Comparison of ENCODE assay signal across 7 mouse cellular contexts in the genomic region with DNA sequence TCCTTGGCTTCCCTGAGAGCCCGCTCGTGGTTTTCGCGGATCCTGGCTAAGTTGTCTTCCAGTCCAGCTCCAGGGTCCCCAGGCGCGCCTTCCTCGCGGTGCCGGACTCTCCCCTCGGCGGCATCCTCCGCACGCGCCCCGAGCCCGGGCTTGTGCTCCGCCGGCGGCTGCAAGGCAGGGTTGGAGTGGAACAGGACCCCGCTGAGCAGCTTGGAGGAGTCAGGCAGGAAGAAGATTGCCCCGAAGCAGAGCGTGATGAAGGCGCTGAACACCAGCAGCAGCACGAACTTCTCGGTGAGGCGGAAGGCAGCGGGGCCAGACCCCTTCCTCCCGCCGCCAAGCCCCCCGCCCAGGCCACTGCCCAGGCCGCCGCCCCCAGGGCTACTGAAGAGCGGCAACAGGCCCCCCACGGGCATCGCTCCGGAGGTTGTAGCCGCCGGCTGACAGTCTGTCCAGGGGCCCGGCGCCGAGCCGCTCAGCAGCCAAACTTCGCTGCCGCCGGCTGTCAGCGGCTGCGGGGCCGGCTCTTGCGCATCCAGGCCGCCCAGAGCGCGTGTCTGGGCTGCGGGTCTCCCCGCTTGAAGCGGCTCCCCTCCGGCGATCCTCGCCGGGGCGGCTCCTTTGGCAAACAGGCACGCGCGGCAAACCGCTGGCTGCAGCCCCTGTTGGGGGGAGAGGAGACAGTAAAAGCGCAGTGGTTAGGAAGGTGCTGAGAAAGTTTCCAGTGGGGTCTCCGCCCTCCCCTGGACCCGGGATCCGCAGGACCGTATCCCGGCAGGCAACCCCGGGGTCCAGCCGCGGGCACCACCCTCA. TPM values are rescaled to one million over a fixed set of nuclear protein-coding genes. Genes with fewer than 3 reads are reported as not detected.
DNase-seq lines count a peak whose midpoint lies in the region; ATAC-seq and TF ChIP-seq lines count a peak whose summit lies in the region.

No protein-coding gene starts in this region.

- in situ Hi-C loops in CH12.LX (cut with MboI; ENCODE audit: low pct_ligation_motif_present, low pct_unique_long_range_greater_than_20kb, low sequenced_read_pairs) = loop anchor here (5.0 kb wide), 1 partner anchor 203 kb away; no protein-coding TSS in a partner anchor

- no peaks in the 10 kb centered on the region for H3K27me3 ChIP-seq in CH12.LX (replicated peaks)
- H3K27me3 ChIP-seq in embryonic facial prominence, embryonic 10.5 days (replicated peaks; ENCODE audit: low read depth, poor library complexity, severe bottlenecking) = peaks cover 23% of the 10 kb centered on the region
- no peaks in the 10 kb centered on the region for H3K27me3 ChIP-seq in heart, embryonic 14.5 days (ENCODE audit: control insufficient read depth, insufficient read depth, low read length)
- peaks cover 7% of the 10 kb centered on the region; the same call in 1 of the 2 replicates for H3K27me3 ChIP-seq in limb, embryonic 10.5 days (ENCODE audit: low read depth, poor library complexity, severe bottlenecking)
- peaks cover 33% of the 10 kb centered on the region for H3K27me3 ChIP-seq in midbrain, embryonic 13.5 days

- H3K9ac ChIP-seq in CH12.LX (ENCODE audit: insufficient read depth, low read depth) = peak overlapping the region; percentile 88
- H3K9ac ChIP-seq in heart, embryonic 14.5 days (ENCODE audit: low read length) = peak overlapping the region; percentile 78
- peak overlapping the region; percentile 70 for H3K9ac ChIP-seq in midbrain, embryonic 13.5 days (replicated peaks)

- under 1% methylated on average over 73 of the region's 73 CpGs for WGBS in embryonic facial prominence, embryonic 10.5 days
- WGBS in heart, embryonic 14.5 days = under 1% methylated on average over 70 of the region's 73 CpGs
- WGBS in limb, embryonic 10.5 days = under 1% methylated on average over 73 of the region's 73 CpGs
- under 1% methylated on average over 66 of the region's 73 CpGs for WGBS in midbrain, embryonic 13.5 days

- TF ChIP-seq RAD21 in CH12.LX (IDR thresholded peaks at IDR 0.05; ENCODE audit: low read depth, low read length) = no peak

- TF ChIP-seq CTCF in CH12.LX (conservative IDR thresholded peaks at IDR 0.05 in 1 of 2, IDR thresholded peaks at IDR 0.05 in 1 of 2; ENCODE audit: low read depth in 2 of 2, low read length in 2 of 2) = no peak

- no peaks in the 10 kb centered on the region for H3K9me3 ChIP-seq in CH12.LX (replicated peaks; ENCODE audit: low read length)
- no peaks in the 10 kb centered on the region for H3K9me3 ChIP-seq in embryonic facial prominence, embryonic 10.5 days
- H3K9me3 ChIP-seq in heart, embryonic 14.5 days (ENCODE audit: control insufficient read depth, low read length) = no peaks in the 10 kb centered on the region
- no peaks in the 10 kb centered on the region for H3K9me3 ChIP-seq in limb, embryonic 10.5 days (replicated peaks)
- no peaks in the 10 kb centered on the region for H3K9me3 ChIP-seq in midbrain, embryonic 13.5 days

- peaks cover 16 to 23% of the 10 kb centered on the region in 2 experiments for H3K36me3 ChIP-seq in CH12.LX (replicated peaks in 1 of 2; ENCODE audit: control insufficient read depth in 1 of 2, insufficient read depth in 1 of 2, low read length in 1 of 2)
- H3K36me3 ChIP-seq in embryonic facial prominence, embryonic 10.5 days (replicated peaks) = no peaks in the 10 kb centered on the region
- no peaks in the 10 kb centered on the region for H3K36me3 ChIP-seq in heart, embryonic 14.5 days (ENCODE audit: control insufficient read depth, insufficient read depth, low read length)
- no peaks in the 10 kb centered on the region for H3K36me3 ChIP-seq in limb, embryonic 10.5 days
- no peaks in the 10 kb centered on the region for H3K36me3 ChIP-seq in midbrain, embryonic 13.5 days

- peak overlapping the region; percentile 70 to 93 (median 80) for H3K4me3 ChIP-seq in CH12.LX (replicated peaks in 1 of 3; ENCODE audit: low read depth in 2 of 3, low read length in 2 of 3, poor library complexity in 1 of 3)
- peak overlapping the region; percentile 84 for H3K4me3 ChIP-seq in embryonic facial prominence, embryonic 10.5 days
- peak overlapping the region; percentile 66 to 78 for H3K4me3 ChIP-seq in heart, embryonic 14.5 days (ENCODE audit: control insufficient read depth in 1 of 2, insufficient read depth in 1 of 2, low read depth in 1 of 2, low read length in 2 of 2)
- H3K4me3 ChIP-seq in limb, embryonic 10.5 days = peak overlapping the region; percentile 78
- peak overlapping the region; percentile 66 for H3K4me3 ChIP-seq in midbrain, embryonic 13.5 days (replicated peaks)

- TF ChIP-seq EP300 in CH12.LX (IDR thresholded peaks at IDR 0.05; ENCODE audit: low read length) = no peak

- no peak for DNase-seq in CH12.LX (ENCODE audit: extremely low read depth)
- peak; percentile 22 for DNase-seq in WW6 (ENCODE audit: low read depth, low spot score)
- DNase-seq in embryonic facial prominence, embryonic 10.5 days (ENCODE audit: low spot score) = peak; percentile 70
- peak; percentile 74 for DNase-seq in limb, embryonic 10.5 days (ENCODE audit: low spot score)
- peak; percentile 49 to 83 for DNase-seq in spleen, postnatal 4 days (ENCODE audit: low spot score in 2 of 2)

- H3K79me2 ChIP-seq in CH12.LX (replicated peaks; ENCODE audit: control insufficient read depth, extremely low read depth, insufficient read depth, poor library complexity, severe bottlenecking) = peaks cover 56% of the 10 kb centered on the region

- no peak; the same call in 1 of the 2 replicates for TF ChIP-seq POLR2A in CH12.LX (IDR thresholded peaks at IDR 0.05; ENCODE audit: low read depth, low read length)

- H3K4me1 ChIP-seq in CH12.LX (ENCODE audit: control insufficient read depth in 1 of 2, insufficient read depth in 2 of 2) = peaks cover 0 to 16% of the 10 kb centered on the region in 2 experiments; a peak in 2 of 4 replicates
- peaks cover 21% of the 10 kb centered on the region for H3K4me1 ChIP-seq in embryonic facial prominence, embryonic 10.5 days
- H3K4me1 ChIP-seq in heart, embryonic 14.5 days (ENCODE audit: control insufficient read depth in 2 of 2, insufficient read depth in 2 of 2, low read length in 2 of 2) = peaks cover 12 to 26% of the 10 kb centered on the region in 2 experiments
- peaks cover 46% of the 10 kb centered on the region for H3K4me1 ChIP-seq in limb, embryonic 10.5 days
- H3K4me1 ChIP-seq in midbrain, embryonic 13.5 days (replicated peaks) = peaks cover 18% of the 10 kb centered on the region

- dilution Hi-C loops in CH12.LX (cut with MboI; ENCODE audit: extremely low pct_ligation_motif_present, extremely low pct_unique_long_range_greater_than_20kb, low sequenced_read_pairs) = no loop called here

- ATAC-seq in heart, embryonic 14.5 days (ENCODE audit: insufficient number of reproducible peaks, insufficient read depth, low FRiP score, low read depth) = peak; percentile 30
- peak; percentile 68 for ATAC-seq in midbrain, embryonic 13.5 days

- no peak overlapping the region for H3K4me2 ChIP-seq in CH12.LX (ENCODE audit: insufficient read depth, low read depth, poor library complexity, severe bottlenecking)
- peak overlapping the region; percentile 83 for H3K4me2 ChIP-seq in heart, embryonic 14.5 days (ENCODE audit: low read length)
- H3K4me2 ChIP-seq in midbrain, embryonic 13.5 days (replicated peaks) = peak overlapping the region; percentile 100

- peak overlapping the region; percentile 55 for H3K27ac ChIP-seq in CH12.LX (ENCODE audit: insufficient read depth, low read depth)
- peak overlapping the region; percentile 78 for H3K27ac ChIP-seq in embryonic facial prominence, embryonic 10.5 days (replicated peaks)
- H3K27ac ChIP-seq in heart, embryonic 14.5 days (replicated peaks in 1 of 2; ENCODE audit: control insufficient read depth in 1 of 2, insufficient read depth in 1 of 2, low read depth in 2 of 2, low read length in 2 of 2) = peak overlapping the region; percentile 28 to 39; a peak in 1 of 4 replicates
- peak overlapping the region; percentile 79 for H3K27ac ChIP-seq in limb, embryonic 10.5 days
- H3K27ac ChIP-seq in midbrain, embryonic 13.5 days = no peak overlapping the region

TF ChIP-seq in CH12.LX, 34 proteins besides CTCF, POLR2A, EP300 and RAD21:
- no peak for TF ChIP-seq E2F4 (IDR thresholded peaks at IDR 0.05; ENCODE audit: insufficient replicate concordance, low read depth, low read length)
- TF ChIP-seq IRF4 (IDR thresholded peaks at IDR 0.05; ENCODE audit: low read depth, low read length) = 0 out of 2 replicates have a peak, but pooled peaks have one; percentile 6
- TF ChIP-seq UBTF (IDR thresholded peaks at IDR 0.05; ENCODE audit: low read depth, low read length) = 0 out of 2 replicates have a peak, but pooled peaks have one; percentile 67
- no peak for TF ChIP-seq CHD2 (IDR thresholded peaks at IDR 0.05; ENCODE audit: low read length)
- peak; percentile 3; the same call in 1 of the 2 replicates for TF ChIP-seq ELF1 (IDR thresholded peaks at IDR 0.05; ENCODE audit: low read depth, low read length)

RNA-seq across cellular contexts. Expression of a gene that starts 1.6 kb away (rescaled TPM):
- total RNA-seq in CH12.LX (2012; rRNA removed) (187 and 191 TPM in 2 replicates), CH12.LX (2014; rRNA removed) (211 and 215 TPM in 2 replicates)
- polyA plus RNA-seq in CH12.LX (2012; ENCODE audit: insufficient read length, low read depth) = 104 and 112 TPM in 2 replicates
- 1.7 and 1.9 TPM in 2 replicates for polyA plus RNA-seq in embryonic facial prominence, embryonic 10.5 days (2016; fragmentation: Nextera tagmentation; extraction: Ambion mirVana)
- polyA plus RNA-seq in heart, embryonic 14.5 days (2014; fragmentation: Nextera tagmentation; extraction: Ambion mirVana) = 8.1 and 8.6 TPM in 2 replicates
- 2.7 and 3.5 TPM in 2 replicates for polyA plus RNA-seq in limb, embryonic 10.5 days (2016; fragmentation: Nextera tagmentation; extraction: Ambion mirVana)
- polyA plus RNA-seq in midbrain, embryonic 13.5 days (2015; fragmentation: Nextera tagmentation; extraction: Ambion mirVana) = 2.2 and 2.8 TPM in 2 replicates

Comparison
In these comparisons a context has a peak if more than half of its experiments do, and no peak if none do; other contexts are left out.
1. RNA of a gene that starts 1.6 kb away (polyA plus RNA-seq): 104 to 112 TPM in CH12.LX; 8.1 to 8.6 TPM in heart, embryonic 14.5 days, 2.7 to 3.5 TPM in limb, embryonic 10.5 days, 2.2 to 2.8 TPM in midbrain, embryonic 13.5 days and 1.7 to 1.9 TPM in embryonic facial prominence, embryonic 10.5 days; every median in the first group is over 10 times any median in the second.
2. Peak in every context shown above with its lines, with median percentiles within 50 percentile points of each other: H3K4me3 ChIP-seq and H3K9ac ChIP-seq.